Mouse (Mus musculus): ENCODE data around the gene Maml3. TPM values are rescaled to one million over a fixed set of nuclear protein-coding genes. Genes with fewer than 3 reads are reported as not detected.

Maml3 gene
- polyA plus RNA-seq, 1 experiment from 2014 or later, result 5.6 TPM

DNA sequence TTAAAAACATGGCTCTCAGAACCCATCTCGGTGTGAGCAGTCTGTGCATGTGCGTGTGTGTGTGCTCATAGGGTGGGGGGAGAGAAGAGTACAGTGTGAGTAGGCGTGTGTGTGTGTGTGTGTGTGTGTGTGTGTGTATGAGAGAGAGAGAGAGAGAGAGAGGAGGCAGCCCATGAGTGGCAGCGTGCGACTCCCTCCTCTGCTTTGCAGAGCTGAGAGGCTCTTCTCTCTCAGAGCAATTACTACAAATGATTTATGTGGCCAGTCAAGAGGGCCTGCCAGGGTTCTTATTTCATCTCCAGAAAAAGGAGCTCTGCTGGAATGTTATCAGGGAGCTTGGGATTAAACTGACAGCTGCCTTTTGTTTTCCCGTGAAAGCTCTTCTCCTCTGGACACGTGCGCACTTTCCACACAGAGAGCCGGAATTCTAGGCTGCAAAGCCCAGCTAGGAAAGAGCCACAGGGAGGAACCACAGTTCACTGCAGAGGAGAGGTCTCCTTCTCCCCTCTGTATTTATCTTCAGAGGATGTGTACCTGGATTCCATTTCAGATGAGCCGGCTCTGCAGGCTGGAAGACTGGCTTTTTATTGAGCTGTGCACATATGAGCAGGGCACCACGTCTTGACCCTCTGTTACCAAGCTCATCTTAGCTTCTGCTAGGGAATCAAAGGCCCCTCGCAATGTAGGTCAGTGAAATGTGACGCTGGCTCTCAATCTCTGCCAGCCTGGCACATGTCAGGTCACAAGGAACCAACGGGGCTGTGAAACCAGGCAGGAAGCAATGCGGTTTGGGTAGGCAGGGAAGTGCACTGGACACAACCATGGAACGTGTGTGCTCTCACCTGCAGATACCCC, 325.9 kb downstream of the Maml3 start:
- H3K9me3 ChIP-seq, result no peaks in the 10 kb centered on the region
- H3K4me1 ChIP-seq (replicated peaks), result peaks cover 19% of the 10 kb centered on the region
- DNase-seq (ENCODE audit: low spot score), result peak; percentile 29
- H3K27me3 ChIP-seq (ENCODE audit: insufficient read depth, poor library complexity, severe bottlenecking), result no peaks in the 10 kb centered on the region
- H3K36me3 ChIP-seq, result no peaks in the 10 kb centered on the region
- H3K4me3 ChIP-seq, result no peak overlapping the region
- peak overlapping the region; percentile 73 for H3K27ac ChIP-seq
- 42% methylated on average over 16 of the region's 16 CpGs for WGBS

DNA sequence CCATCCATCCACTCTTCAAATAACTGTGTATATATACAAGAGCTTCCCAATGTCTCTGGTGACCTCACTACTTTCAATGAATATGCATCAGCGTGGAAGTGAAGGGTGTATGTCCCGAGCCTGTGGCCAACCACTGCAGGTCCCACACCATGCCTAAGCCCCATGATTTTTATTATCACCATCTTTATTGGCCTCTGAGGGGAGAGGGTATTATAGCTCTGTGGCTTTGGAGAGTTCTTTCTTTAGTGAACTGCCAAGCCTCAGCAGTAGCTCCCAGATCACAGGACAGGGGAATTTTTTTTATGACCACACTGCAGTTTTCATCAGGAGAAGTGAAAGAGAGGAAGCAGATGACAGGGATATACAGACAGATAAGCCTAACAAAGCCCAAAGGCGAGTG, 326.7 kb downstream of the Maml3 start:
- H3K4me1 ChIP-seq (replicated peaks), result peaks cover 19% of the 10 kb centered on the region
- H3K4me3 ChIP-seq, result no peak overlapping the region
- 68% methylated on average over 3 of the region's 3 CpGs for WGBS
- H3K36me3 ChIP-seq, result no peaks in the 10 kb centered on the region
- H3K9me3 ChIP-seq, result no peaks in the 10 kb centered on the region
- no peaks in the 10 kb centered on the region for H3K27me3 ChIP-seq (ENCODE audit: insufficient read depth, poor library complexity, severe bottlenecking)
- no peak for DNase-seq (ENCODE audit: low spot score)
- H3K27ac ChIP-seq, result peak overlapping the region; percentile 73

GRCm38 (mm10) chr3:51776018-51776611, 328.8 kb downstream of the Maml3 start:
- no peaks in the 10 kb centered on the region for H3K9me3 ChIP-seq
- H3K27me3 ChIP-seq (ENCODE audit: insufficient read depth, poor library complexity, severe bottlenecking), result no peaks in the 10 kb centered on the region
- H3K27ac ChIP-seq, result no peak overlapping the region
- DNase-seq (ENCODE audit: low spot score), result no peak
- WGBS, result 79% methylated on average over 2 of the region's 2 CpGs
- no peaks in the 10 kb centered on the region for H3K36me3 ChIP-seq
- peaks cover 25% of the 10 kb centered on the region for H3K4me1 ChIP-seq (replicated peaks)
- no peak overlapping the region for H3K4me3 ChIP-seq

DNA sequence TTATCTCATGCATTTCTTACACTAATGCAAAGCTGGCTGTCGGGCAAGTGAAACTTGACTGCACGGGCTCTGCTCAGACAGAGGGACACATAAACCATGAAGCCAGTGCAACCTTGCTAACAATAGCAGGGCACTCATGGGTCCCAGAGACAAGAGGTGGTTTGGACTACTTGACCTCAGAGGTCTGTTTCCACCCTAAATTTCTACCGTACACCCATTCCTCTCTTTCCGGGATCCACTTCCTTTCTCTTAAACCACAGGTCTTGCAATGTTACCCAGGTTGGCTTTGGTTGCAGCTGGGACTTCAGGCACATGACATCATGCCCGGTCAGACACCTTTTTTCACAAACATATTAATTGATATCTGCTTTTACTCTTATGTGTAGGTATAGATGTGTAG, 331.3 kb downstream of the Maml3 start:
- Histone ChIP-seq H3K4me3 (no peak overlapping the region), H3K36me3 (no peaks in the 10 kb centered on the region), H3K4me1 (replicated peaks) (peaks cover 14% of the 10 kb centered on the region), H3K9me3 (0 out of 2 replicates have a peak, but pooled peaks cover 3% of the 10 kb centered on the region), H3K27me3 (ENCODE audit: insufficient read depth, poor library complexity, severe bottlenecking) (no peaks in the 10 kb centered on the region), H3K27ac (no peak overlapping the region)
- 87% methylated on average over 5 of the region's 5 CpGs for WGBS
- no peak for DNase-seq (ENCODE audit: low spot score)

DNA sequence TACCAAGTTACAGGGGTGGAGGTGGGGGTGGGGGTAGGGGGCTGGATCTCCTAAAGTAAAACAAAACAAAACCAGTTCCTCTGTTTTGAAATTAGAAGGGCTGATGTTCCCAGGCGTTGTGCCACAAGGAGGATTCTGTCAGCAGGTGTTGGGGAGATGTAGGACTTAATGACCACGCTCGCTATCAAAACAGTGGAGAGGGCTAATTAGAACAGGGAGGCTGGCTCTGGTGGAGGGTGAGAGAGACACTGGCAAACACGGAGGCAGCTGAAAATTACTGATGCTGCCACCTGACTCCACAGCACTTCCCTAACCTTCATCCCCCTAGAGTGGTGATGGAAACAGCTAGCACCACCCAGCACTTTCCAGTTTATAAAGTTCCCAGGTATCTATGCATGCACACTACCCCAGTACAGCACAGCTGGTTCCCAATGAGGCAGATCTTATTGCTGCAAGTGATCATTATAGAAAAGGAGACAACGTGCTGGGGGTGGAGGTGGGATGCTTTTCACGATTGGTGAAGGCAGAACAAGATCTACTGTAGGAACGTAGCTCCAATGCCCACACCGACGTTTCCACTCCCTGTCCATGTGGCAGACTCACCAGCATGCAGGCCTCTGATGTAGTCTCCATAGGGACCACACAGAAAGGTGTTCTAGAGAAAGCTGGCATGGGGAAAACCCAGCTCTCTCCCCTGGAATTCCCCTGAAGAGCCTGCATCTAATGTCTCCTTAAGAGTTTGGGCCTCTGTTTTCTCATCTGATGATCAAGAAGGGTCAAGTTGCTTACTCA, 332.8 kb downstream of the Maml3 start:
- Histone ChIP-seq H3K9me3 (0 out of 2 replicates have a peak, but pooled peaks cover 3% of the 10 kb centered on the region), H3K27me3 (ENCODE audit: insufficient read depth, poor library complexity, severe bottlenecking) (no peaks in the 10 kb centered on the region), H3K36me3 (no peaks in the 10 kb centered on the region), H3K4me3 (no peak overlapping the region), H3K27ac (0 out of 2 replicates have a peak overlapping the region, but pooled peaks have one; percentile 23), H3K4me1 (replicated peaks) (peaks cover 15% of the 10 kb centered on the region)
- no peak for DNase-seq (ENCODE audit: low spot score)
- WGBS, result 73% methylated on average over 9 of the region's 9 CpGs

- WGBS, result 94% methylated on average over 6 of the region's 6 CpGs
- H3K4me3 ChIP-seq, result no peak overlapping the region
- H3K9me3 ChIP-seq, result 0 out of 2 replicates have a peak, but pooled peaks cover 3% of the 10 kb centered on the region
- H3K36me3 ChIP-seq, result no peaks in the 10 kb centered on the region
- H3K27ac ChIP-seq, result no peak overlapping the region
- H3K27me3 ChIP-seq (ENCODE audit: insufficient read depth, poor library complexity, severe bottlenecking), result no peaks in the 10 kb centered on the region
- peaks cover 16% of the 10 kb centered on the region for H3K4me1 ChIP-seq (replicated peaks)
- DNase-seq (ENCODE audit: low spot score), result no peak
Observed at GRCm38 (mm10) chr3:51769196-51769595, 335.7 kb downstream of the Maml3 start.

GRCm38 (mm10) chr3:51765220-51765923, 339.5 kb downstream of the Maml3 start:
- no peak for DNase-seq (ENCODE audit: low spot score)
- Histone ChIP-seq H3K9me3 (no peaks in the 10 kb centered on the region), H3K4me3 (no peak overlapping the region), H3K4me1 (replicated peaks) (peaks cover 20% of the 10 kb centered on the region), H3K27me3 (ENCODE audit: insufficient read depth, poor library complexity, severe bottlenecking) (no peaks in the 10 kb centered on the region), H3K27ac (no peak overlapping the region), H3K36me3 (no peaks in the 10 kb centered on the region)
- WGBS, result 85% methylated on average over 12 of the region's 12 CpGs

DNA sequence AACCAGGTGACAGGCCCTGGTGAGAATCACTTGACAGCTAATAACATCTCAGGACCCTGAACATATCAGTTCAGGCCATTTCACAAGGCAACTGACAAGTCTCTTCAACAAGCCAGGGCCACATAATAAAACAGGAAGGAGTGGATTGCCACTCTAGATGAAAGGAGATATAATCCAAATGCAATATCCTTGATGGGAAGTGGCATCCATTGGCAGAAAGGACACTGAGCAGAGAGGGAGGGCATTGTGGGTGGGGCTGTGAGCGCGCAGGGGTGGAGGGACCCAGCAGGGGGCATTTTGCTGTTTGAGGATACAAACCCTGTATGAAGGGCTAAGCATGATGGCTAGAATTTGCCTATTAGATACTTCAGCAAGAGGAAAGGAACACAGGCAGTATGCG, 340.7 kb downstream of the Maml3 start:
- Histone ChIP-seq H3K36me3 (no peaks in the 10 kb centered on the region), H3K4me1 (replicated peaks) (peaks cover 20% of the 10 kb centered on the region), H3K27me3 (ENCODE audit: insufficient read depth, poor library complexity, severe bottlenecking) (no peaks in the 10 kb centered on the region), H3K4me3 (no peak overlapping the region), H3K9me3 (no peaks in the 10 kb centered on the region), H3K27ac (no peak overlapping the region)
- no peak for DNase-seq (ENCODE audit: low spot score)
- 85% methylated on average over 3 of the region's 3 CpGs for WGBS

DNA sequence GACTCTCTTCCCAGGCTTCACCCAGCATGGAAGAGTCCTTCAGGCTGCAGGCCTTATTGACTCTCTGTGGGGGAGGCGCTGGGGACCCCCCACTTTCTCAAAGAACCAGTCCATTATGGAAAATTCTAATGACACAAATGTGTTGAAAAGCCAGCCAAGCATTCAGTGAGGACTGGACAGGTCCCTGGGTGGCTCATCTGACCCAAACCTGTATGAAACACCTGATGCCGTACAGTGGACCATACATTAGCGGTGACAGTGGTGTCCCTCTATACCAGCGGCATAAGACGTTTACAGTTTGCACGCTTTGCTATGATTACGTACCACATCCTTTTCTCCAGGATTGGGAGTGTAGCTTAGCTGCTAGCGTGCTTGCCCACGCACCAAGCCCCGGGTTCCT, 342.0 kb downstream of the Maml3 start:
- Histone ChIP-seq H3K36me3 (no peaks in the 10 kb centered on the region), H3K4me3 (no peak overlapping the region), H3K4me1 (replicated peaks) (peaks cover 18% of the 10 kb centered on the region), H3K27ac (no peak overlapping the region), H3K27me3 (ENCODE audit: insufficient read depth, poor library complexity, severe bottlenecking) (no peaks in the 10 kb centered on the region), H3K9me3 (no peaks in the 10 kb centered on the region)
- no peak for DNase-seq (ENCODE audit: low spot score)
- 93% methylated on average over 10 of the region's 10 CpGs for WGBS

DNA sequence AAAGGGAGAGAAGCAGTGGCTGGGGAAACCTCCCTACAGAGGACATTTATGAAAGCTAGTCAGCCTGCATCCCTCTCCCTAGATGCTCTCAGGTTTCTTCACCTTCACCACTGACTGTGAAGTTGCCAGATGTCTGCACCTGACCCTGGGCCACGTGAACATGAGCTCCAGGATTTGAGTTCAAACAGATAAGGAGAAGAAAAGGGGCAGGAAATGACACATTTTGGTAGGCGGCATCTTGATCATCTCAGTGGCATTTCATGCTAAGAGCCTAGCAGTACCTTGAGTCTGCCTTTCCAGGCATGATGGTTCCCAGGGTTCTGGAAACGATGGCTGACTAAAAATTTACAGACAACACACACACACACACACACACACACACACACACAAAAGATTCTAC, 345.3 kb downstream of the Maml3 start:
- H3K4me1 ChIP-seq (replicated peaks), result peaks cover 21% of the 10 kb centered on the region
- H3K9me3 ChIP-seq, result no peaks in the 10 kb centered on the region
- 81% methylated on average over 3 of the region's 3 CpGs for WGBS
- no peaks in the 10 kb centered on the region for H3K27me3 ChIP-seq (ENCODE audit: insufficient read depth, poor library complexity, severe bottlenecking)
- no peak for DNase-seq (ENCODE audit: low spot score)
- no peaks in the 10 kb centered on the region for H3K36me3 ChIP-seq
- no peak overlapping the region for H3K4me3 ChIP-seq
- no peak overlapping the region for H3K27ac ChIP-seq

- Histone ChIP-seq H3K9me3 (no peaks in the 10 kb centered on the region), H3K4me1 (replicated peaks) (peaks cover 17% of the 10 kb centered on the region), H3K27ac (no peak overlapping the region), H3K27me3 (ENCODE audit: insufficient read depth, poor library complexity, severe bottlenecking) (no peaks in the 10 kb centered on the region), H3K4me3 (no peak overlapping the region), H3K36me3 (no peaks in the 10 kb centered on the region)
- DNase-seq (ENCODE audit: low spot score), result no peak
- 95% methylated on average over 5 of the region's 5 CpGs for WGBS
Observed at GRCm38 (mm10) chr3:51757032-51757431, 347.8 kb downstream of the Maml3 start.

GRCm38 (mm10) chr3:51756283-51756682, 348.6 kb downstream of the Maml3 start:
- no peak overlapping the region for H3K4me3 ChIP-seq
- H3K27ac ChIP-seq, result no peak overlapping the region
- DNase-seq (ENCODE audit: low spot score), result no peak
- WGBS, result 86% methylated on average over 5 of the region's 5 CpGs
- H3K27me3 ChIP-seq (ENCODE audit: insufficient read depth, poor library complexity, severe bottlenecking), result no peaks in the 10 kb centered on the region
- H3K4me1 ChIP-seq (replicated peaks), result peaks cover 15% of the 10 kb centered on the region
- H3K36me3 ChIP-seq, result no peaks in the 10 kb centered on the region
- no peaks in the 10 kb centered on the region for H3K9me3 ChIP-seq

Measured in hindbrain, embryonic 10.5 days (tissue).